17 mouse cellular contexts compared by ENCODE assay signal in genomic region chr16:72088053-72088452, GRCm38 (mm10).
A peak's percentile ranks its signal among the peaks of the same experiment; 100 is the strongest.
DNase-seq lines count a peak whose midpoint lies in the region; ATAC-seq lines count a peak whose summit lies in the region.
"Had no signal": no experiment of that assay in that cellular context is flagged by ENCODE, and none has a peak within 500 bp of the region (broad histone marks: within the 10 kb centered on the region; RNA-seq: fewer than 3 reads in every experiment).

No protein-coding gene starts in this region.

- no peak for ATAC-seq in hindbrain, embryonic 13.5 days (ENCODE audit: low FRiP score)
- ATAC-seq in midbrain, embryonic 13.5 days: 0 out of 2 replicates have a peak, but pooled peaks have one; percentile 50
- peak; percentile 67 for ATAC-seq in forebrain, embryonic 15.5 days (replicated peaks)
- ATAC-seq in midbrain, embryonic 16.5 days: peak; percentile 77; the same call in 1 of the 2 replicates
- ATAC-seq: inflammation-experienced regulatory T-cells, adult 6 months had no signal

- H3K27me3 ChIP-seq in hindbrain, embryonic 13.5 days: no peaks in the 10 kb centered on the region
- no peaks in the 10 kb centered on the region for H3K27me3 ChIP-seq in hindbrain, embryonic 10.5 days (ENCODE audit: insufficient read depth, poor library complexity, severe bottlenecking)
- no peaks in the 10 kb centered on the region for H3K27me3 ChIP-seq in midbrain, embryonic 13.5 days
- no peaks in the 10 kb centered on the region for H3K27me3 ChIP-seq in midbrain, embryonic 10.5 days (ENCODE audit: low read depth, poor library complexity, severe bottlenecking)
- H3K27me3 ChIP-seq in forebrain, embryonic 15.5 days: no peaks in the 10 kb centered on the region
- H3K27me3 ChIP-seq in midbrain, embryonic 16.5 days (ENCODE audit: control insufficient read depth, insufficient read depth, low read depth, low read length): no peaks in the 10 kb centered on the region
- H3K27me3 ChIP-seq: heart, embryonic 12.5 days; limb, embryonic 15.5 days; liver, embryonic 15.5 days; neural tube, embryonic 12.5 days had no signal

- WGBS in hindbrain, embryonic 13.5 days: 67% methylated on average over 4 of the region's 4 CpGs
- 76% methylated on average over 4 of the region's 4 CpGs for WGBS in hindbrain, embryonic 10.5 days
- WGBS in midbrain, embryonic 13.5 days: 52% methylated on average over 4 of the region's 4 CpGs
- 82% methylated on average over 4 of the region's 4 CpGs for WGBS in midbrain, embryonic 10.5 days
- 31% methylated on average over 4 of the region's 4 CpGs for WGBS in forebrain, embryonic 15.5 days
- 28% methylated on average over 4 of the region's 4 CpGs for WGBS in midbrain, embryonic 16.5 days

- H3K4me2 ChIP-seq in hindbrain, embryonic 13.5 days: no peak overlapping the region
- no peak overlapping the region for H3K4me2 ChIP-seq in midbrain, embryonic 13.5 days (replicated peaks)
- no peak overlapping the region for H3K4me2 ChIP-seq in forebrain, embryonic 15.5 days (replicated peaks)
- peak overlapping the region; percentile 8; the same call in 1 of the 2 replicates for H3K4me2 ChIP-seq in midbrain, embryonic 16.5 days (ENCODE audit: low read length)
- H3K4me2 ChIP-seq: heart, embryonic 12.5 days; limb, embryonic 15.5 days; liver, embryonic 15.5 days; neural tube, embryonic 12.5 days had no signal

- H3K27ac ChIP-seq in hindbrain, embryonic 13.5 days: peak overlapping the region; percentile 27; the same call in 1 of the 2 replicates
- H3K27ac ChIP-seq in hindbrain, embryonic 10.5 days: no peak overlapping the region
- no peak overlapping the region for H3K27ac ChIP-seq in midbrain, embryonic 13.5 days
- H3K27ac ChIP-seq in midbrain, embryonic 10.5 days (replicated peaks): no peak overlapping the region
- peak overlapping the region; percentile 1; the same call in 1 of the 2 replicates for H3K27ac ChIP-seq in forebrain, embryonic 15.5 days (replicated peaks)
- no peak overlapping the region for H3K27ac ChIP-seq in midbrain, embryonic 16.5 days (ENCODE audit: low read length)
- H3K27ac ChIP-seq: limb, embryonic 15.5 days; liver, embryonic 15.5 days; neural tube, embryonic 12.5 days had no signal

- H3K9ac ChIP-seq in hindbrain, embryonic 13.5 days: no peak overlapping the region
- no peak overlapping the region for H3K9ac ChIP-seq in midbrain, embryonic 13.5 days (replicated peaks)
- H3K9ac ChIP-seq in forebrain, embryonic 15.5 days (replicated peaks): no peak overlapping the region
- H3K9ac ChIP-seq in midbrain, embryonic 16.5 days (ENCODE audit: low read depth, low read length): no peak overlapping the region
- H3K9ac ChIP-seq: heart, embryonic 12.5 days; limb, embryonic 15.5 days; liver, embryonic 15.5 days; neural tube, embryonic 12.5 days had no signal

- H3K9me3 ChIP-seq in hindbrain, embryonic 13.5 days: no peaks in the 10 kb centered on the region
- H3K9me3 ChIP-seq in hindbrain, embryonic 10.5 days: peaks cover 8% of the 10 kb centered on the region; the same call in 1 of the 2 replicates
- no peaks in the 10 kb centered on the region for H3K9me3 ChIP-seq in midbrain, embryonic 13.5 days
- H3K9me3 ChIP-seq in midbrain, embryonic 10.5 days (replicated peaks): 0 out of 2 replicates have a peak, but pooled peaks cover 6% of the 10 kb centered on the region
- H3K9me3 ChIP-seq in forebrain, embryonic 15.5 days: 0 out of 2 replicates have a peak, but pooled peaks cover 4% of the 10 kb centered on the region
- no peaks in the 10 kb centered on the region for H3K9me3 ChIP-seq in midbrain, embryonic 16.5 days (replicated peaks; ENCODE audit: control insufficient read depth, low read length, poor library complexity, severe bottlenecking)
- H3K9me3 ChIP-seq: limb, embryonic 15.5 days; liver, embryonic 15.5 days; neural tube, embryonic 12.5 days had no signal

- no peak for DNase-seq in hindbrain, embryonic 10.5 days (ENCODE audit: low spot score)
- DNase-seq in midbrain, embryonic 10.5 days (ENCODE audit: low spot score): no peak
- no peak for DNase-seq in B cell, adult 2 months
- DNase-seq: adrenal gland, adult 8-10 months; cerebellum, postnatal 36 days; kidney, adult 2 months; kidney, postnatal 10 days; thymus, postnatal 25 days had no signal

- no peak overlapping the region for H3K4me3 ChIP-seq in hindbrain, embryonic 13.5 days
- H3K4me3 ChIP-seq in hindbrain, embryonic 10.5 days: no peak overlapping the region
- no peak overlapping the region for H3K4me3 ChIP-seq in midbrain, embryonic 13.5 days (replicated peaks)
- H3K4me3 ChIP-seq in midbrain, embryonic 10.5 days: no peak overlapping the region
- no peak overlapping the region for H3K4me3 ChIP-seq in forebrain, embryonic 15.5 days
- no peak overlapping the region for H3K4me3 ChIP-seq in midbrain, embryonic 16.5 days (ENCODE audit: low read depth, low read length)
- H3K4me3 ChIP-seq: heart, embryonic 12.5 days; limb, embryonic 15.5 days; liver, embryonic 15.5 days; neural tube, embryonic 12.5 days had no signal

- H3K36me3 ChIP-seq in hindbrain, embryonic 13.5 days: no peaks in the 10 kb centered on the region
- H3K36me3 ChIP-seq in hindbrain, embryonic 10.5 days: no peaks in the 10 kb centered on the region
- H3K36me3 ChIP-seq in midbrain, embryonic 13.5 days: no peaks in the 10 kb centered on the region
- H3K36me3 ChIP-seq in midbrain, embryonic 10.5 days: no peaks in the 10 kb centered on the region
- H3K36me3 ChIP-seq in forebrain, embryonic 15.5 days: no peaks in the 10 kb centered on the region
- no peaks in the 10 kb centered on the region for H3K36me3 ChIP-seq in midbrain, embryonic 16.5 days (ENCODE audit: control insufficient read depth, insufficient read depth, low read length)
- H3K36me3 ChIP-seq: heart, embryonic 12.5 days; limb, embryonic 15.5 days; liver, embryonic 15.5 days; neural tube, embryonic 12.5 days had no signal

- peaks cover 9% of the 10 kb centered on the region; the same call in 1 of the 2 replicates for H3K4me1 ChIP-seq in hindbrain, embryonic 13.5 days (replicated peaks)
- H3K4me1 ChIP-seq in hindbrain, embryonic 10.5 days (replicated peaks): no peaks in the 10 kb centered on the region
- 0 out of 2 replicates have a peak, but pooled peaks cover 6% of the 10 kb centered on the region for H3K4me1 ChIP-seq in midbrain, embryonic 13.5 days (replicated peaks)
- no peaks in the 10 kb centered on the region for H3K4me1 ChIP-seq in midbrain, embryonic 10.5 days
- H3K4me1 ChIP-seq in forebrain, embryonic 15.5 days: peaks cover 14% of the 10 kb centered on the region
- H3K4me1 ChIP-seq in midbrain, embryonic 16.5 days (ENCODE audit: control insufficient read depth, insufficient read depth, low read length): peaks cover 10% of the 10 kb centered on the region; the same call in 1 of the 2 replicates
- H3K4me1 ChIP-seq: heart, embryonic 12.5 days; limb, embryonic 15.5 days; liver, embryonic 15.5 days; neural tube, embryonic 12.5 days had no signal

Comparison
In these comparisons a context has a peak if more than half of its experiments do, and no peak if none do; other contexts are left out.
1. H3K27ac ChIP-seq: peak in hindbrain, embryonic 13.5 days (single experiment) and forebrain, embryonic 15.5 days (single experiment); none in hindbrain, embryonic 10.5 days (single experiment), midbrain, embryonic 13.5 days (single experiment), midbrain, embryonic 10.5 days (single experiment) and midbrain, embryonic 16.5 days (single experiment).